Mouse (Mus musculus) lung, postnatal 0 days (tissue): ENCODE results near the gene Gh. TPM values are rescaled to one million over a fixed set of nuclear protein-coding genes. Genes with fewer than 3 reads are reported as not detected.

Experiments
- ATAC-seq: fragments of 200-750 bp; cut with Nextera tagmentation; 2 replicates; pipeline ENCODE4 v1.8.0; 2017; ENCODE audit warnings: moderate library complexity
- DNase-seq: peaks from one replicate; pipeline ENCODE4 v3.0.0-alpha.2; 2016; ENCODE audit warnings: low spot score
- H3K27ac ChIP-seq: fragments of 300-500 bp; sonication (generic); 2 replicates; pipeline ENCODE4 v1.5.1; 2014; ENCODE audit warnings: antibody characterized with exemption, mild to moderate bottlenecking, low read length, mixed read lengths
- H3K27me3 ChIP-seq: fragments of 300-500 bp; sonication (generic); replicated peaks from 2 replicates; pipeline ENCODE4 v1.6.1; 2014; ENCODE audit warnings: low read length, mixed read lengths; ENCODE audit not compliant: insufficient read depth
- H3K36me3 ChIP-seq: fragments of 300-500 bp; sonication (generic); 2 replicates; pipeline ENCODE4 v1.6.1; 2014; ENCODE audit warnings: low read length, mixed read lengths; ENCODE audit not compliant: insufficient read depth
- H3K4me1 ChIP-seq: fragments of 300-500 bp; sonication (generic); 2 replicates; pipeline ENCODE4 v1.6.1; 2014; ENCODE audit warnings: antibody characterized with exemption, low read depth, low read length, mixed read lengths; ENCODE audit not compliant: insufficient read depth
- H3K4me2 ChIP-seq: fragments of 300-500 bp; sonication (generic); replicated peaks from 2 replicates; pipeline ENCODE4 v1.6.1; 2014; ENCODE audit warnings: low read depth, mild to moderate bottlenecking, low read length, moderate library complexity, mixed read lengths
- H3K4me3 ChIP-seq: fragments of 300-500 bp; sonication (generic); 2 replicates; pipeline ENCODE4 v1.5.1; 2014; ENCODE audit warnings: low read depth, low read length
- H3K9ac ChIP-seq: fragments of 300-500 bp; sonication (generic); replicated peaks from 2 replicates; pipeline ENCODE4 v1.6.1; 2014; ENCODE audit warnings: low read depth, mild to moderate bottlenecking
- H3K9me3 ChIP-seq: fragments of 300-500 bp; sonication (generic); 2 replicates; pipeline ENCODE4 v1.6.1; 2016; ENCODE audit warnings: low read length, mixed read lengths
- CTCF ChIP-seq: IDR thresholded peaks from 2 replicates; pipeline ENCODE4 v1.5.1; 2016; ENCODE audit warnings: antibody characterized with exemption, mild to moderate bottlenecking
- EP300 ChIP-seq: IDR thresholded peaks from 2 replicates; pipeline ENCODE4 v1.6.1; 2016; ENCODE audit warnings: antibody characterized with exemption, mild to moderate bottlenecking, control low read depth
- WGBS: fragments of 180-500 bp; shearing (Covaris S2); extraction: QIAGEN DNeasy Blood & Tissue Kit; methylation state at CpG from one replicate; pipeline ENCODE4 v1.1.7; 2014; 5-methylcytosine and 5-hydroxymethylcytosine counted together
- polyA plus RNA-seq: library from polyadenylated mRNA; unstranded; fragments of >200 nt; fragmentation: Nextera tagmentation; extraction: Ambion mirVana; gene quantifications from 2 replicates; pipeline ENCODE4 v1.2.1, GENCODE M21; 2015

Gh gene
- polyA plus RNA-seq, 1 experiment from 2014 or later: not detected

GRCm38 (mm10) chr11:106284126-106284525, 17.5 kb downstream of the Gh start:
- DNase-seq (no peak), ATAC-seq (no peak)
- TF ChIP-seq CTCF (no peak), EP300 (no peak)
- no peaks in the 10 kb centered on the region for H3K36me3 ChIP-seq
- H3K27ac ChIP-seq: no peak overlapping the region
- no peak overlapping the region for H3K4me3 ChIP-seq
- WGBS: 51% methylated on average over 8 of the region's 8 CpGs
- H3K9ac ChIP-seq: no peak overlapping the region
- no peak overlapping the region for H3K4me2 ChIP-seq
- no peaks in the 10 kb centered on the region for H3K4me1 ChIP-seq
- H3K27me3 ChIP-seq: no peaks in the 10 kb centered on the region
- no peaks in the 10 kb centered on the region for H3K9me3 ChIP-seq

GRCm38 (mm10) chr11:106283371-106283770, 18.3 kb downstream of the Gh start:
- Histone ChIP-seq H3K27ac (no peak overlapping the region), H3K27me3 (no peaks in the 10 kb centered on the region), H3K36me3 (no peaks in the 10 kb centered on the region), H3K4me3 (no peak overlapping the region), H3K4me1 (no peaks in the 10 kb centered on the region), H3K9me3 (no peaks in the 10 kb centered on the region), H3K9ac (no peak overlapping the region), H3K4me2 (no peak overlapping the region)
- no peak for DNase-seq
- 77% methylated on average over 4 of the region's 4 CpGs for WGBS
- TF ChIP-seq CTCF (no peak), EP300 (no peak)
- ATAC-seq: no peak

GRCm38 (mm10) chr11:106282452-106282851, 19.2 kb downstream of the Gh start:
- H3K9me3 ChIP-seq: no peaks in the 10 kb centered on the region
- no peaks in the 10 kb centered on the region for H3K4me1 ChIP-seq
- no peaks in the 10 kb centered on the region for H3K27me3 ChIP-seq
- no peak for TF ChIP-seq CTCF
- no peak for TF ChIP-seq EP300
- H3K4me3 ChIP-seq: no peak overlapping the region
- no peak overlapping the region for H3K27ac ChIP-seq
- 83% methylated on average over 6 of the region's 6 CpGs for WGBS
- no peak for DNase-seq
- no peaks in the 10 kb centered on the region for H3K36me3 ChIP-seq
- no peak for ATAC-seq
- H3K4me2 ChIP-seq: no peak overlapping the region
- no peak overlapping the region for H3K9ac ChIP-seq

- TF ChIP-seq CTCF (peak; percentile 98), EP300 (no peak)
- H3K27ac ChIP-seq: no peak within 1 kb of the TSS
- ATAC-seq: peak; percentile 43
- no peak within 1 kb of the TSS for H3K4me3 ChIP-seq
- peak; percentile 97 for DNase-seq
- H3K4me1 ChIP-seq: peaks cover 9% of the 10 kb centered on the region; the same call in 1 of the 2 replicates
- WGBS: 5% methylated on average over 25 of the region's 25 CpGs
- H3K9ac ChIP-seq: no peak within 1 kb of the TSS; the same call in 1 of the 2 replicates
- no peaks in the 10 kb centered on the region for H3K36me3 ChIP-seq
- H3K9me3 ChIP-seq: no peaks in the 10 kb centered on the region
- H3K27me3 ChIP-seq: no peaks in the 10 kb centered on the region
- H3K4me2 ChIP-seq: 0 out of 2 replicates have a peak within 1 kb of the TSS, but pooled peaks have one; percentile 27
These were observed 25.2 kb downstream of the Gh start, which contains the start of gene Tcam1 for GRCm38 (mm10) chr11:106276454-106276853. Tcam1 (plus strand) TSS chr11:106276672.

- H3K9ac ChIP-seq: no peak overlapping the region
- no peak overlapping the region; the same call in 1 of the 2 replicates for H3K4me2 ChIP-seq
- H3K4me1 ChIP-seq: peaks cover 14% of the 10 kb centered on the region; the same call in 1 of the 2 replicates
- no peak overlapping the region for H3K4me3 ChIP-seq
- H3K9me3 ChIP-seq: no peaks in the 10 kb centered on the region
- H3K27ac ChIP-seq: peak overlapping the region; percentile 62
- DNase-seq: peak; percentile 86
- H3K27me3 ChIP-seq: no peaks in the 10 kb centered on the region
- H3K36me3 ChIP-seq: no peaks in the 10 kb centered on the region
- WGBS: 42% methylated on average over 7 of the region's 7 CpGs
- TF ChIP-seq EP300: peak; percentile 51; the same call in 1 of the 2 replicates
- no peak for TF ChIP-seq CTCF
- peak; percentile 19 for ATAC-seq
These were observed 26.7 kb downstream of the Gh start for GRCm38 (mm10) chr11:106274971-106275411.

- ATAC-seq: no peak
- H3K4me3 ChIP-seq: no peak overlapping the region
- no peak overlapping the region for H3K4me2 ChIP-seq
- H3K9ac ChIP-seq: no peak overlapping the region
- H3K9me3 ChIP-seq: no peaks in the 10 kb centered on the region
- DNase-seq: no peak
- H3K27ac ChIP-seq: peak overlapping the region; percentile 62
- TF ChIP-seq EP300 (no peak), CTCF (no peak)
- H3K27me3 ChIP-seq: no peaks in the 10 kb centered on the region
- peaks cover 14% of the 10 kb centered on the region; the same call in 1 of the 2 replicates for H3K4me1 ChIP-seq
- 80% methylated on average over 1 of the region's 1 CpGs for WGBS
- H3K36me3 ChIP-seq: no peaks in the 10 kb centered on the region
These were observed 27.3 kb downstream of the Gh start for GRCm38 (mm10) chr11:106274374-106274773.
